Mouse (Mus musculus) embryonic facial prominence, embryonic 13.5 days (tissue): Measurements from ENCODE around the gene Ccl24. TPM values are rescaled to one million over a fixed set of nuclear protein-coding genes. Genes with fewer than 3 reads are reported as not detected.

ENCODE experiments used
- ATAC-seq: fragments of 200-750 bp; cut with Nextera tagmentation; 2 replicates; pipeline ENCODE4 v1.8.0; 2017; ENCODE audit warnings: low read depth; ENCODE audit not compliant: insufficient number of reproducible peaks, insufficient read depth, low FRiP score, low TSS enrichment
- H3K27ac ChIP-seq: fragments of 300-500 bp; sonication (generic); 2 replicates; pipeline ENCODE4 v1.5.1; 2015; ENCODE audit warnings: moderate library complexity, mild to moderate bottlenecking, inconsistent platforms
- H3K27me3 ChIP-seq: fragments of 300-500 bp; sonication (generic); 2 replicates; pipeline ENCODE4 v1.6.1; 2015; ENCODE audit warnings: mild to moderate bottlenecking, inconsistent platforms
- H3K36me3 ChIP-seq: fragments of 300-500 bp; sonication (generic); 2 replicates; pipeline ENCODE4 v1.6.1; 2015; ENCODE audit warnings: mild to moderate bottlenecking, inconsistent platforms
- H3K4me1 ChIP-seq: fragments of 300-500 bp; sonication (generic); 2 replicates; pipeline ENCODE4 v1.6.1; 2015; ENCODE audit warnings: inconsistent platforms
- H3K4me2 ChIP-seq: fragments of 300-500 bp; sonication (generic); 2 replicates; pipeline ENCODE4 v1.6.1; 2015; ENCODE audit warnings: moderate library complexity, mild to moderate bottlenecking, inconsistent platforms
- H3K4me3 ChIP-seq: fragments of 300-500 bp; sonication (generic); 2 replicates; pipeline ENCODE4 v1.5.1; 2015; ENCODE audit warnings: mild to moderate bottlenecking, inconsistent platforms
- H3K9ac ChIP-seq: fragments of 300-500 bp; sonication (generic); 2 replicates; pipeline ENCODE4 v1.6.1; 2015; ENCODE audit warnings: mild to moderate bottlenecking, inconsistent platforms
- H3K9me3 ChIP-seq: fragments of 300-500 bp; sonication (generic); 2 replicates; pipeline ENCODE4 v1.6.1; 2016; ENCODE audit warnings: inconsistent platforms
- WGBS: fragments of 180-500 bp; shearing (Covaris S2); methylation state at CpG from one replicate; pipeline ENCODE4 v1.1.7; 2015; ENCODE audit warnings: mixed read lengths; 5-methylcytosine and 5-hydroxymethylcytosine counted together
- polyA plus RNA-seq: library from polyadenylated mRNA; unstranded; fragments of >200 nt; fragmentation: Nextera tagmentation; extraction: Ambion mirVana; gene quantifications from 2 replicates; pipeline ENCODE4 v1.2.1, GENCODE M21; 2015

The Ccl24 gene
- polyA plus RNA-seq, 1 experiment from 2014 or later, result 1.6 TPM

DNA sequence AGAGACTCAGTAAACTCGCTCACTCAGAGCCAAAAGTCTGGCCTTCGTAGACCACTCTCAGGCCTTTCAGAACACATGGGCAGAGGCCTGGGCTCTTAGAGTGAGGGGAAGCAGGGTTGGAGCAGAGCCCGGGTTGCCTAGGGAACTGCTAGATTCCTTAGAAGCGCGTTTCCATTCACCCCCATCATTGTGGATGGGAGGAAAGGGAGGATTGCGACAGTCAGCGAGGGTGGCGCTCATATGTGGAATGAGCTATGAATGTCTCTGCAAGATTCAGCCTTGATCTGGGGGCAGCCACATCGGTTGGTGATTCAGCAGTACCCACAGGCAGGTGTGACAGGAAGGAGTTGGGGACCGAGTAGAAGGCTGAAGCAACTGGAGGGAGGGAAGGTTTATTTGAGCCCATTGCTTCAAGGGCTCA lies 6.5 kb upstream of the Ccl24 start:
- H3K27me3 ChIP-seq, result no peaks in the 10 kb centered on the region
- no peaks in the 10 kb centered on the region for H3K9me3 ChIP-seq
- no peak overlapping the region for H3K4me3 ChIP-seq
- H3K27ac ChIP-seq, result no peak overlapping the region
- no peak overlapping the region for H3K4me2 ChIP-seq
- H3K9ac ChIP-seq, result no peak overlapping the region
- WGBS, result 89% methylated on average over 10 of the region's 10 CpGs
- no peak for ATAC-seq
- no peaks in the 10 kb centered on the region for H3K4me1 ChIP-seq
- no peaks in the 10 kb centered on the region for H3K36me3 ChIP-seq

DNA sequence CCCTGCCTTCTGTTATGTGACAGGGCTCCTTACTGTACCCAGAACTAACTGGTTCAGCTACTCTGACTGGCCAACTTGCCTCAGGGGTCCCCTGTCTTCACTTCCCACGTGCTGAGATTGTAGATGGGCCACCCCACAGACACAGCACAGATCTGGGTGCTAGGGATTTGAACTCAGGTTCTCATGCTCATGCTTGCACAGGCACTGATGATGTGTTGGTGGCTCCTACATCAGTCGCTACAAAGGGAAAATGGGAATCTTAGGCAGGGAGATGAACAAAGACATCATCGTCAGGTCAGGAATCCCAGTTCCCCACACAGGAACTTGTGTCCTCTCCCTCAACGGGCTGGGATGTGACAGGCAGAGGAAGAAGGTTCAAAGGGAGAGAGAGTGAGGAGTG lies 3.2 kb upstream of the Ccl24 start:
- Histone ChIP-seq H3K4me1 (no peaks in the 10 kb centered on the region), H3K36me3 (no peaks in the 10 kb centered on the region), H3K27me3 (no peaks in the 10 kb centered on the region), H3K4me2 (no peak overlapping the region), H3K9me3 (no peaks in the 10 kb centered on the region), H3K4me3 (no peak overlapping the region), H3K27ac (no peak overlapping the region), H3K9ac (no peak overlapping the region)
- 49% methylated on average over 4 of the region's 4 CpGs for WGBS
- ATAC-seq, result no peak

- Histone ChIP-seq H3K9ac (no peak overlapping the region), H3K9me3 (no peaks in the 10 kb centered on the region), H3K27me3 (no peaks in the 10 kb centered on the region), H3K4me3 (no peak overlapping the region), H3K4me2 (no peak overlapping the region), H3K4me1 (no peaks in the 10 kb centered on the region), H3K27ac (no peak overlapping the region), H3K36me3 (no peaks in the 10 kb centered on the region)
- no peak for ATAC-seq
- WGBS, result 69% methylated on average over 6 of the region's 6 CpGs
Observed at GRCm38 (mm10) chr5:135568698-135569097, 4.2 kb downstream of the Ccl24 start.

GRCm38 (mm10) chr5:135567556-135568265 lies 5.1 kb downstream of the Ccl24 start:
- H3K4me1 ChIP-seq, result no peaks in the 10 kb centered on the region
- ATAC-seq, result no peak

GRCm38 (mm10) chr5:135563469-135563868 lies 9.4 kb downstream of the Ccl24 start, which contains the start of gene Ccl26:
TSS of gene Ccl26 (minus strand) at chr5:135563569.
- no peaks in the 10 kb centered on the region for H3K36me3 ChIP-seq
- no peaks in the 10 kb centered on the region for H3K9me3 ChIP-seq
- no peak within 1 kb of the TSS for H3K9ac ChIP-seq
- no peak within 1 kb of the TSS for H3K4me3 ChIP-seq
- H3K4me1 ChIP-seq, result no peaks in the 10 kb centered on the region
- H3K4me2 ChIP-seq, result no peak within 1 kb of the TSS
- no peak for ATAC-seq
- no peak within 1 kb of the TSS for H3K27ac ChIP-seq
- 90% methylated on average over 3 of the region's 3 CpGs for WGBS
- H3K27me3 ChIP-seq, result no peaks in the 10 kb centered on the region

More at GRCm38 (mm10) chr5:135567556-135568265, 5.1 kb downstream of the Ccl24 start:
- Histone ChIP-seq H3K9ac (no peak overlapping the region), H3K4me3 (no peak overlapping the region), H3K9me3 (no peaks in the 10 kb centered on the region), H3K27me3 (no peaks in the 10 kb centered on the region), H3K27ac (no peak overlapping the region), H3K4me2 (no peak overlapping the region), H3K36me3 (no peaks in the 10 kb centered on the region)
- WGBS, result 89% methylated on average over 6 of the region's 6 CpGs

DNA sequence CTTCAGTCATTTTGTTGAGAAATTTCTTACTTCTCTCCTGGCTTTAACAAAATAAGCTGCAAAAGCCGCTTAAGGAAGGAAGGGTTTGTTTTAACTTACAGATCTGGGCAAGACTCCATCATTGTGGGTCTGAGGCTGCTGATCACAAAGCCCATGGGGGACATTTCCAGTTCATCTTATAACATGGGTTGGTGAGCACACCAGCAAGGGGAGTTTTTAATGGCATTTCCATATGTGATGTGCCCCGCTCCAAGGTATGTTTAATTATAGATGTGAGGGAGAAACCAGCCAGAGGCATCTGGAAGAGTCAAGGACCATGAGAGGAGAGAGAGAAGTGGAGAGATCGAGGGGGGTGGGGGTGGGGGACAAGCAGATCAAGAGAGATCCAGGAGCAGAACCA lies 15.2 kb downstream of the Ccl24 start:
- no peak for ATAC-seq
- H3K27ac ChIP-seq, result no peak overlapping the region
- no peaks in the 10 kb centered on the region for H3K36me3 ChIP-seq
- H3K9me3 ChIP-seq, result no peaks in the 10 kb centered on the region
- no peak overlapping the region for H3K4me2 ChIP-seq
- H3K4me3 ChIP-seq, result no peak overlapping the region
- no peak overlapping the region for H3K9ac ChIP-seq
- 72% methylated on average over 3 of the region's 3 CpGs for WGBS
- no peaks in the 10 kb centered on the region for H3K27me3 ChIP-seq
- H3K4me1 ChIP-seq, result no peaks in the 10 kb centered on the region

DNA sequence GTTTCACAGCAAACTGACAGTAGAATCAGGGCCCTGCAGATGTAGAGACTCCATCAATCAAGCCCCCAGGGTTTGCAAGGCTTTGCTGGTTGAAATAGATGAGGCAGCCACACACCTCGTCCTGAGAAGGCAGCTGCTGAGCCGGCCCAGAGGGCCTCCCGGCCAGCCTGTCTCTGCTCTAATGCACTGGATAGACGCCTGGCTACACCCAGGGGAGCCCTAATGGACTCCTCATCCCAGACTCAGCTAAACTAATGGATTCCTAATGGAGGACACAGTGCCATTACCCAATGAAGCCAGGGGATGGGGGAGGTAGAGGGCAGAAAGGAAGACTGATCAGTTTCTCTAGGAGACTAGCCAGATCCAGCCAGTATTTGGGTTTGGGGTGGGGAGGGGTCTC lies 15.8 kb downstream of the Ccl24 start:
- no peak for ATAC-seq
- Histone ChIP-seq H3K27ac (no peak overlapping the region), H3K9me3 (no peaks in the 10 kb centered on the region), H3K4me2 (no peak overlapping the region), H3K27me3 (no peaks in the 10 kb centered on the region), H3K4me1 (no peaks in the 10 kb centered on the region), H3K4me3 (no peak overlapping the region), H3K36me3 (no peaks in the 10 kb centered on the region), H3K9ac (no peak overlapping the region)
- WGBS, result 28% methylated on average over 4 of the region's 4 CpGs

GRCm38 (mm10) chr5:135556259-135556658 lies 16.6 kb downstream of the Ccl24 start:
- no peak overlapping the region for H3K9ac ChIP-seq
- 66% methylated on average over 4 of the region's 4 CpGs for WGBS
- H3K27me3 ChIP-seq, result no peaks in the 10 kb centered on the region
- no peaks in the 10 kb centered on the region for H3K36me3 ChIP-seq
- H3K4me3 ChIP-seq, result no peak overlapping the region
- H3K9me3 ChIP-seq, result no peaks in the 10 kb centered on the region
- no peaks in the 10 kb centered on the region for H3K4me1 ChIP-seq
- no peak overlapping the region for H3K4me2 ChIP-seq
- no peak overlapping the region for H3K27ac ChIP-seq
- no peak for ATAC-seq

DNA sequence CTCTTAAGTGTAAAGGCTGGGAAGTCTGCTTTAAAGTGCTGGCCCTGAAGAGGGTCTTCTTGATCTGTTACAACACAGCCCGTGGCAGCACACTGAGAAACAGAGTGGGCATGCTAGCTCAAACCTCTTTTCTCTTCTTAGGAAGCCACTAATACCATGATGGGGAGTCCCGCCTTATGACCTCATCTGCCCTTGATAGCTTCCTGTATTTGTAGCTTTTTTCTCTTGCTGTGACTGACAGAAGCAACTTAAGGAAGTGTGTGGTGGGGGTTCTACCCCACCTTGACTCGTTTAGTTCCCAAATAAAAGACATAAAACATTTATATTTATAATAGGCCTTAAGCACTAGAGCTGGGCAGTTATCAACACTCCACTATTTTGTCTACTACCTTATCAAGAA lies 21.3 kb downstream of the Ccl24 start:
- Histone ChIP-seq H3K27me3 (no peaks in the 10 kb centered on the region), H3K4me1 (no peaks in the 10 kb centered on the region), H3K36me3 (no peaks in the 10 kb centered on the region), H3K4me3 (no peak overlapping the region), H3K9me3 (no peaks in the 10 kb centered on the region), H3K4me2 (no peak overlapping the region), H3K9ac (no peak overlapping the region), H3K27ac (no peak overlapping the region)
- WGBS, result 78% methylated on average over 3 of the region's 3 CpGs
- ATAC-seq, result no peak

GRCm38 (mm10) chr5:135550910-135551309 lies 21.9 kb downstream of the Ccl24 start:
- H3K4me2 ChIP-seq, result no peak overlapping the region
- no peaks in the 10 kb centered on the region for H3K9me3 ChIP-seq
- no peak overlapping the region for H3K27ac ChIP-seq
- no peaks in the 10 kb centered on the region for H3K27me3 ChIP-seq
- H3K36me3 ChIP-seq, result no peaks in the 10 kb centered on the region
- H3K9ac ChIP-seq, result no peak overlapping the region
- 35% methylated on average over 3 of the region's 3 CpGs for WGBS
- ATAC-seq, result no peak
- no peak overlapping the region for H3K4me3 ChIP-seq
- 0 out of 2 replicates have a peak, but pooled peaks cover 3% of the 10 kb centered on the region for H3K4me1 ChIP-seq

- no peak for ATAC-seq
- Histone ChIP-seq H3K27me3 (no peaks in the 10 kb centered on the region), H3K27ac (no peak overlapping the region), H3K36me3 (no peaks in the 10 kb centered on the region), H3K9ac (no peak overlapping the region), H3K4me1 (peaks cover 15% of the 10 kb centered on the region), H3K9me3 (no peaks in the 10 kb centered on the region), H3K4me3 (no peak overlapping the region), H3K4me2 (no peak overlapping the region)
- WGBS, result 77% methylated on average over 2 of the region's 2 CpGs
Observed at GRCm38 (mm10) chr5:135547990-135548389, 24.9 kb downstream of the Ccl24 start.

DNA sequence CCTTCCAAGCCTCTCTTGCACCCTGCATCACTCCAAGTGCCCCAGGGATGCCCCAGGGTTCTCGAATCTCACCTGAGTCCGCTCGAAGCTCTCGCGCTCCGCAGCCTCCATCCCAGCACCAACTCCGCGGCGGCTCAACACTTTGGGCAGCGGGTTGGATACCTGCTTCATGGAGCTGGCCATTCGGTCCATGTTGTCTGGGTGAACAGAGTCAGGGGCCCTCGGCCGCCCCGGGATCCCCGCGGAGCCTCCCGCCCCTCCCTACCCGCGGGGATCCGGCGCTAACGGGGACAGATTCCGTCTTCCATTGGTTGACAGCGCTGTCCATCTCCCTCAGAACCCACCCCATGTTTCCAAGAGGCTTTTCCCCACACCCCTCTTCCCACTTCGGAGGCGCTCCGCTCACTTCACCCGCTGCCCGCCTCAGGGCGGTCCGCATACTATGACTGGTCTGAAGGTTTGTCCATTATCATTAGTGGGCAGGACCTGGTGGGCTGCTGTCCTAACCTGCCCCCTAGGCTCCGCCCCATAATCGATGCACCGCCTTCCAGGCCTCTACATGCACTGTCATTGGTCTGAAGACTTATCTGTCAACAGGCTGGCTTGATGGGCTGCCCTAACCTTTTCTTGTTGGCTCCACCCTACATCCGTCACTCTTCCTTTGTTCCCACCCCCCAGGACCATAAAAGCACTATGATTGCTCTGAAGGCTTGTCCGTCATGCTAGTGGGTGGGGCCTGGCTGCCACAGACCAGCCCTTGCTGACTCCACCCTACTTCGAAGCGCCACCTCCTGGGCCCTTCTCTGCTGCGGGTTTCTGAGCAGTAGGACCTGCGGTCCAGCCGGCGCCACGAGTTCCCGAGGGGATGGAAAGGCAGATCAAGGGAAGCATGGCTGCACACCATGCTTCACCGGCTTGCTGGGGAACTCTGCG lies 27.7 kb downstream of the Ccl24 start, which contains the start of gene Hip1:
Gene Hip1, minus strand, starts transcription at position 256 of the 933 bp plus-strand sequence.
- H3K4me3 ChIP-seq, result peak within 1 kb of the TSS; percentile 65
- H3K27ac ChIP-seq, result peak within 1 kb of the TSS; percentile 78
- under 1% methylated on average over 46 of the region's 46 CpGs for WGBS
- H3K4me2 ChIP-seq, result peak within 1 kb of the TSS; percentile 83
- no peaks in the 10 kb centered on the region for H3K36me3 ChIP-seq
- no peaks in the 10 kb centered on the region for H3K9me3 ChIP-seq
- peak; percentile 99 for ATAC-seq
- H3K9ac ChIP-seq, result peak within 1 kb of the TSS; percentile 79
- peaks cover 15% of the 10 kb centered on the region for H3K4me1 ChIP-seq
- H3K27me3 ChIP-seq, result no peaks in the 10 kb centered on the region
